Mouse (Mus musculus): ENCODE data around the gene Nol11. TPM values are rescaled to one million over a fixed set of nuclear protein-coding genes. Genes with fewer than 3 reads are reported as not detected.
A peak's percentile ranks its signal among the peaks of the same experiment; 100 is the strongest.

The Nol11 gene
- total RNA-seq (2014; fragmentation: Nextera tagmentation) = 75.8 and 84.8 TPM in 2 replicates
- 42.1 and 49.5 TPM in 2 replicates for total RNA-seq (2017)
- polyA plus RNA-seq (2012) = 1.2 and 1.8 TPM in 2 replicates

DNA sequence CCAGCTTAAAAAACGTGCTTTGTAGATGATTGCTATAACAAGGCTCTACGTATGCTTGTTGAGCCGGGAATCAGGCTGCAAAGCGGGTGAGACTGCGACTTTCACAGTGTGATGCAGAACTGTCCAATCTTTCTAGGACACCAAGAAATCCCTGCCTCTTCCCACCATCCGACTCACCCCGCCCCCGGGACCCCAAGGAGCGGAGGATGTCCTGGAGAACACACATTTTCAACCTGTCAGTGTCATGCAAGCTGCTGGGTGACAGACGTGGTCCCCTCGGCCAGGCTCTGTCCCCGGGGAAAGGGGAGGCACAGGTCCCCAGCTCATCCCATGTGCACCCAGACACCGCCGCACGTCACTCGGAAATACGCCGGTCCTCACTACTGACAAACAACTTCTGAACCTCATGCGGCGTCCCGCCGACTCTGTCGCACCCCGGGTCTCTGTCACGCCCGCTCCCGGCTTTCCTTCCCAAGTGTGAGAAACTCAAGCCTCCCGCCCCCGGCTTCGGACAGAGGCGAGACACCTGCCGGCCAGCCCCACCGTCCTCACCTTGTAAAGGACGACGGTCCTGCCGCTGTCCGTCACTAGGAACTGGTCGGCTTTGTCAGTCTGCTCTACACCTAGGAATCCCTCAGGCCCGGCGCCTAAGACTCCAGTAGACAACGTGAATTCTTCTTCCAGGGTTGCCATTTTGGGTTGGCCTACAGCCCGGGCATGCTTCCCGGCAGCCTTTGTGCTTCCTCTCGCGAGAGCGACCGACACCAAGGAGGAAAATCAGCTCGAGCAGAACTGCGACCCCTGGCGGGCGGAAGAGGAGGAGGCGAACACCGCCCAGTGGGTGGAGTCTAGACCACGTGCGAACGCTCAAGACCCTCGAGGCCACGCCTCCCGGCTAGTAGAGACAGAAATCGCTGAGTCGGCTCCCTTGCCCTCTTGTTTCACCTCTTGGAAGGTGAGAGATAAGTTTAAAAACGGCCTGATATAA, at the start of gene Nol11:
Gene Nol11, minus strand, starts transcription at position 817 of the 988 bp plus-strand sequence.
- peaks cover 32% of the 10 kb centered on the region for H3K36me3 ChIP-seq (replicated peaks)
- DNase-seq (ENCODE audit: low spot score) (peak; percentile 85), ATAC-seq (ENCODE audit: extremely low read depth, insufficient number of reproducible peaks, low FRiP score, poor library complexity, severe bottlenecking) (peak; percentile 97)
- peaks cover 29% of the 10 kb centered on the region for H3K4me1 ChIP-seq (ENCODE audit: insufficient read depth, low read depth, low read length)
- peak within 1 kb of the TSS; percentile 96 for H3K4me3 ChIP-seq (ENCODE audit: low read depth, low read length)
- no peaks in the 10 kb centered on the region for H3K27me3 ChIP-seq (ENCODE audit: insufficient read depth, low read length)
- TF ChIP-seq POLR2AphosphoS5 (IDR thresholded peaks at IDR 0.05; ENCODE audit: insufficient replicate concordance, low read depth, low read length) (no peak), CTCF (IDR thresholded peaks at IDR 0.05; ENCODE audit: low read depth, low read length) (peak; percentile 57; the same call in 1 of the 2 replicates)
- H3K9me3 ChIP-seq (replicated peaks) = no peaks in the 10 kb centered on the region

DNA sequence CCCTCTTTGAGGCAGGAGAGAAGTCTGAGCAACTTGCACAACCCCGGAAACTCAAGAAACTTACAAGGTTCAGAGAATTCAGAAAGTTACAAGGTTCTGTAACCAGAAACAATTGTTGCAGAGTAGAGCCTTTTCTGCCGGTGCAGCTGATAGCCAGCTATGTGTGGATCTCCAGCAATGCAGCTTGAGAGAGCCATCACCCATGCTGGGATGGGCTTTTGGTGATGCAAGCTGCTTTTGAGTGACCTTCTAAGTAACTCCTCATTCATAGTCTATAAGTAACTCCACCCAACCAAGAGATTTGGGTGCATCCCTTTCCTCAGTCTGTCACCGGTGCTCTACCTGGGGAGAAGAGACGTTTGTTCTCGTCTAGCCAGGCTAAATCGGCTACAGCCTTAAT, 49.3 kb upstream of the Nol11 start:
- no peak overlapping the region for H3K4me3 ChIP-seq (ENCODE audit: low read depth, low read length)
- ATAC-seq (ENCODE audit: extremely low read depth, insufficient number of reproducible peaks, low FRiP score, poor library complexity, severe bottlenecking) (no peak), DNase-seq (ENCODE audit: low spot score) (no peak)
- H3K36me3 ChIP-seq (replicated peaks) = peaks cover 79% of the 10 kb centered on the region
- TF ChIP-seq GATA1 (IDR thresholded peaks at IDR 0.05; ENCODE audit: borderline replicate concordance, low read length) = no peak
- no peak for TF ChIP-seq TAL1 (conservative IDR thresholded peaks at IDR 0.05; ENCODE audit: low read depth, low read length)
- TF ChIP-seq GATA2 (IDR thresholded peaks at IDR 0.05; ENCODE audit: borderline replicate concordance, low read depth, low read length) = no peak
- no peak for TF ChIP-seq CTCF (IDR thresholded peaks at IDR 0.05; ENCODE audit: low read depth, low read length)
- TF ChIP-seq POLR2AphosphoS5 (IDR thresholded peaks at IDR 0.05; ENCODE audit: insufficient replicate concordance, low read depth, low read length) = no peak
- H3K27me3 ChIP-seq (ENCODE audit: insufficient read depth, low read length) = no peaks in the 10 kb centered on the region
- no peaks in the 10 kb centered on the region for H3K9me3 ChIP-seq (replicated peaks)
- H3K4me1 ChIP-seq (ENCODE audit: insufficient read depth, low read depth, low read length) = no peaks in the 10 kb centered on the region

DNA sequence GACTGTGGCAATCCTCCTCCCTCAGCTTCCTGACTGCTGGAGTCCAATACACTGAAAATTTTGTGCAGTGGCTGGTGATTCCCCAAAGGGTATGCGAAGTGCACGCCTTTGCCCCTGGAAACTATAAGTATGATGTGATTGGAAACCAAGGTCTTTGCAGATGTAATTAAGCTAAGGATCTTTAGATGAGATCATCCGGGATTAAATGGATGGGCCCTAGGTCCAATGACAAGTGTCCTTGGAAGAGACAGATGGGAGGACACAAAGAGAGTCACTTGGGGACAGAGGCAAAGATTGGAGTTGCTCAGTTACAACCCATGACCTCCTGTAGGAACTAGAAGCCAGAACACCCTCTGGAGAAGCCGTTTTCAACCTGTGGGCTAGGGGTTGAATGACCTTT, 48.4 kb upstream of the Nol11 start:
- H3K9me3 ChIP-seq (replicated peaks) = no peaks in the 10 kb centered on the region
- TF ChIP-seq CTCF (IDR thresholded peaks at IDR 0.05; ENCODE audit: low read depth, low read length) (no peak), TAL1 (conservative IDR thresholded peaks at IDR 0.05; ENCODE audit: low read depth, low read length) (no peak), GATA2 (IDR thresholded peaks at IDR 0.05; ENCODE audit: borderline replicate concordance, low read depth, low read length) (no peak), POLR2AphosphoS5 (IDR thresholded peaks at IDR 0.05; ENCODE audit: insufficient replicate concordance, low read depth, low read length) (no peak), GATA1 (IDR thresholded peaks at IDR 0.05; ENCODE audit: borderline replicate concordance, low read length) (no peak)
- ATAC-seq (ENCODE audit: extremely low read depth, insufficient number of reproducible peaks, low FRiP score, poor library complexity, severe bottlenecking) (no peak), DNase-seq (ENCODE audit: low spot score) (no peak)
- H3K4me1 ChIP-seq (ENCODE audit: insufficient read depth, low read depth, low read length) = no peaks in the 10 kb centered on the region
- peaks cover 78% of the 10 kb centered on the region for H3K36me3 ChIP-seq (replicated peaks)
- no peaks in the 10 kb centered on the region for H3K27me3 ChIP-seq (ENCODE audit: insufficient read depth, low read length)
- H3K4me3 ChIP-seq (ENCODE audit: low read depth, low read length) = no peak overlapping the region

DNA sequence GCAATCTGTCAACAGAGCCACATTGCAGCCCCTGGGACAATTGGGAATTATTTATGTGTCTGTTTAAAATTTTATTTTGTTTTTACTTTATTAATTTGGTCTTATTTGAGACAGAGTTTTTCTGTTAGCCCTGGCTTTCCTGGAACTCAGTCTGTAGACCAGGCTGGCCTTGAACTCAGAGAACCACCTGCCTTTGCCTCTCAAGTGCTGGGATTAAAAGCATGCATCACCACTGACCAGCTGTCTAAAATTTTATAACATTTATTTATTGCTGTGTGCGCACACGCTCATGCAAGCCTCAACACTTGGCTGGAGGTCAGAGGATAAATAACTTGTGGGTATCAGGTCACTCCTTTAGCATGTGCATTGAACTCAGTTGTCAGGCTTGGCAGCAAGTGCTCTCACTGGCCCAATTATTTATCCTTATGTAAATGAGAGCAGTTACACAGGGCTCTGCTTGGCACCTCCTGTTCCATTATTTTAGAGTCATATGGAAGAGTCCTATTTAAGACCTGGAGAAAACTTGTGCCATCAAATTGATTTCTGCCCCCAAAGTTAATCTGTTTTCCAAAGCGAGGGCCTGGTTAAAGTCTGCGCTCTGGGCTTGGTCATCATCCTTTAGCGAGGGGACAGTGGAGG, 44.2 kb upstream of the Nol11 start:
- DNase-seq (ENCODE audit: low spot score) = no peak
- H3K4me1 ChIP-seq (ENCODE audit: insufficient read depth, low read depth, low read length) = no peaks in the 10 kb centered on the region
- no peak for TF ChIP-seq CTCF (IDR thresholded peaks at IDR 0.05; ENCODE audit: low read depth, low read length)
- no peak for TF ChIP-seq POLR2AphosphoS5 (IDR thresholded peaks at IDR 0.05; ENCODE audit: insufficient replicate concordance, low read depth, low read length)
- no peak for TF ChIP-seq GATA1 (IDR thresholded peaks at IDR 0.05; ENCODE audit: borderline replicate concordance, low read length)
- TF ChIP-seq TAL1 (conservative IDR thresholded peaks at IDR 0.05; ENCODE audit: low read depth, low read length) = no peak
- no peak for TF ChIP-seq GATA2 (IDR thresholded peaks at IDR 0.05; ENCODE audit: borderline replicate concordance, low read depth, low read length)
- no peak for ATAC-seq (ENCODE audit: extremely low read depth, insufficient number of reproducible peaks, low FRiP score, poor library complexity, severe bottlenecking)
- H3K36me3 ChIP-seq (replicated peaks) = peaks cover 82% of the 10 kb centered on the region
- no peaks in the 10 kb centered on the region for H3K27me3 ChIP-seq (ENCODE audit: insufficient read depth, low read length)
- no peaks in the 10 kb centered on the region for H3K9me3 ChIP-seq (replicated peaks)
- no peak overlapping the region for H3K4me3 ChIP-seq (ENCODE audit: low read depth, low read length)

DNA sequence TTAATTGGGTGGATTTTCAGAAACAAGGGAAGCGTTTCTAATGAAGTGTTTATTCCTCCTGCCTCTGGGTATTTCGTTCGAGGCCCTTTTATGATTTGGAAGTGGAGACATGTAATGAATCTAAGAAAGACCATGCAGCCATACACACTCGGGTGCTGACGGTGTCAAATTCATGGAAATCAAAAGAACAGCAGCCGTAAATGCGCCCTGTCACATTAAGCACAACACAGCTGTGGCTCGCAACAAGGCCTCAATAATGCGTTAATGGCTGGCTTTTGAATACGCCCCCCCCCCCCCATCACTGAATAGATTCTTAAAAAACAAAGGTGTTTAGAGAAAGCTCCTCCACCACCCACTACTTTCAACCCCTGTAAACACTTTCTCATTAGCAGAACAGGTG, 40.9 kb upstream of the Nol11 start:
- Histone ChIP-seq H3K27me3 (ENCODE audit: insufficient read depth, low read length) (no peaks in the 10 kb centered on the region), H3K36me3 (replicated peaks) (peaks cover 92% of the 10 kb centered on the region), H3K4me3 (ENCODE audit: low read depth, low read length) (no peak overlapping the region), H3K4me1 (ENCODE audit: insufficient read depth, low read depth, low read length) (no peaks in the 10 kb centered on the region), H3K9me3 (replicated peaks) (no peaks in the 10 kb centered on the region)
- TF ChIP-seq GATA2 (IDR thresholded peaks at IDR 0.05; ENCODE audit: borderline replicate concordance, low read depth, low read length) = no peak
- no peak for TF ChIP-seq TAL1 (conservative IDR thresholded peaks at IDR 0.05; ENCODE audit: low read depth, low read length)
- no peak for TF ChIP-seq GATA1 (IDR thresholded peaks at IDR 0.05; ENCODE audit: borderline replicate concordance, low read length)
- no peak for TF ChIP-seq CTCF (IDR thresholded peaks at IDR 0.05; ENCODE audit: low read depth, low read length)
- no peak for TF ChIP-seq POLR2AphosphoS5 (IDR thresholded peaks at IDR 0.05; ENCODE audit: insufficient replicate concordance, low read depth, low read length)
- no peak for DNase-seq (ENCODE audit: low spot score)
- no peak for ATAC-seq (ENCODE audit: extremely low read depth, insufficient number of reproducible peaks, low FRiP score, poor library complexity, severe bottlenecking)

DNA sequence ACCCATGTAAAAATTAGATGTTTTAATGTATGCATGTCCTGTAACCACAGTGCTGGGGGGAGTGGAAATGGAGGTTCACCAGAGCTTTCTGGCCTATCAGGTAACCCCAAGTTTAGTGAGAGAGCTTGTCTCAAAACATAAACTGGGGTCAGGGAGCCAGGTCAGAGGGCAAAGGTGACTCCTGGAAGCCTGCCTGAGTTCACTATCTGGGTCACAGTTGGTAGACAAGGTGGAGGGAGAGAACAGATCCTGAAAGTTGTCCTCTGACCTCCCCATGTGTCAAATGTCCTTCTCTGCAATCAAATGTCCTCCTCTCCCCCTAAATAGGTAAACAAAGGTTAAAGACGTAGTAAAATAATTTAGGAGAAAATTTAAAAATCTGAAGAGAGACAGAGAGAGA, 37.2 kb upstream of the Nol11 start:
- Histone ChIP-seq H3K4me3 (ENCODE audit: low read depth, low read length) (no peak overlapping the region), H3K4me1 (ENCODE audit: insufficient read depth, low read depth, low read length) (no peaks in the 10 kb centered on the region), H3K36me3 (replicated peaks) (peaks cover 93% of the 10 kb centered on the region), H3K9me3 (replicated peaks) (no peaks in the 10 kb centered on the region), H3K27me3 (ENCODE audit: insufficient read depth, low read length) (no peaks in the 10 kb centered on the region)
- no peak for ATAC-seq (ENCODE audit: extremely low read depth, insufficient number of reproducible peaks, low FRiP score, poor library complexity, severe bottlenecking)
- DNase-seq (ENCODE audit: low spot score) = no peak
- TF ChIP-seq CTCF (IDR thresholded peaks at IDR 0.05; ENCODE audit: low read depth, low read length) (no peak), GATA2 (IDR thresholded peaks at IDR 0.05; ENCODE audit: borderline replicate concordance, low read depth, low read length) (no peak), POLR2AphosphoS5 (IDR thresholded peaks at IDR 0.05; ENCODE audit: insufficient replicate concordance, low read depth, low read length) (no peak), GATA1 (IDR thresholded peaks at IDR 0.05; ENCODE audit: borderline replicate concordance, low read length) (no peak), TAL1 (conservative IDR thresholded peaks at IDR 0.05; ENCODE audit: low read depth, low read length) (no peak)

Data from G1E (cell line).